Mouse (Mus musculus) spleen, adult 2 months (tissue): ENCODE measurements around the gene Cmtm2a. TPM values are rescaled to one million over a fixed set of nuclear protein-coding genes. Genes with fewer than 3 reads are reported as not detected.

Experiments
- DNase-seq, 2 experiments: peaks; one replicate each; pipeline versions ENCODE4 v3.0.0 to v3.0.0-alpha.2; 2012 to 2021; ENCODE audit warnings: low spot score in 2 of 2, low read depth in 1 of 2
- H3K27ac ChIP-seq: fragments of 200-500 bp; 2 replicates; pipeline ENCODE4 v1.5.1; 2012; ENCODE audit warnings: low read length, inconsistent platforms; ENCODE audit not compliant: insufficient read depth
- H3K27me3 ChIP-seq: fragments of 200-500 bp; 2 replicates; pipeline ENCODE4 v1.6.1; 2012; ENCODE audit warnings: mild to moderate bottlenecking, moderate library complexity, low read length, inconsistent platforms; ENCODE audit not compliant: control insufficient read depth, insufficient read depth
- H3K36me3 ChIP-seq: fragments of 200-500 bp; 2 replicates; pipeline ENCODE4 v1.6.1; 2012; ENCODE audit warnings: mild to moderate bottlenecking, low read length, inconsistent platforms; ENCODE audit not compliant: control insufficient read depth, insufficient read depth
- H3K4me1 ChIP-seq: fragments of 200-500 bp; 2 replicates; pipeline ENCODE4 v1.6.1; 2011; ENCODE audit warnings: inconsistent platforms; ENCODE audit not compliant: control insufficient read depth, insufficient read depth, insufficient read length
- H3K4me3 ChIP-seq: fragments of 200-500 bp; 2 replicates; pipeline ENCODE4 v1.5.1; 2011; ENCODE audit warnings: mild to moderate bottlenecking, inconsistent platforms; ENCODE audit not compliant: insufficient read depth, insufficient read length; ENCODE audit errors: extremely low read depth
- CTCF ChIP-seq: fragments of 200-500 bp; IDR thresholded peaks from 2 replicates; pipeline ENCODE4 v1.5.1; 2011; ENCODE audit warnings: mild to moderate bottlenecking, inconsistent platforms; ENCODE audit not compliant: insufficient read depth, insufficient read length, insufficient replicate concordance; ENCODE audit errors: extremely low read depth
- POLR2A ChIP-seq: fragments of 200-500 bp; IDR thresholded peaks from 2 replicates; pipeline ENCODE4 v1.6.1; 2011; ENCODE audit warnings: low read depth, low read length, inconsistent platforms
- WGBS: fragments of 180-500 bp; shearing (Covaris S2); methylation state at CpG from one replicate; pipeline ENCODE4 v1.1.7; 2018; 5-methylcytosine and 5-hydroxymethylcytosine counted together
- polyA plus RNA-seq: library from polyadenylated mRNA; depleted of rRNA; stranded (reverse); fragments of >200 nt; gene quantifications from 2 replicates; pipeline ENCODE4 v1.2.3, GENCODE M21; 2012; rRNA removed

Gene Cmtm2a
- polyA plus RNA-seq, 1 experiment, result not detected

- no peak for TF ChIP-seq POLR2A
- H3K36me3 ChIP-seq, result peaks cover 32% of the 10 kb centered on the region
- DNase-seq, result peak in 1 of 2 experiments; percentile 68
- peak overlapping the region; percentile 32; the same call in 1 of the 2 replicates for H3K4me3 ChIP-seq
- H3K4me1 ChIP-seq, result peaks cover 20% of the 10 kb centered on the region
- WGBS, result 12% methylated on average over 10 of the region's 10 CpGs
- no peaks in the 10 kb centered on the region for H3K27me3 ChIP-seq
- peak overlapping the region; percentile 86 for H3K27ac ChIP-seq
These were observed 53.5 kb downstream of the Cmtm2a start for GRCm38 (mm10) chr8:104239418-104239861.

DNA sequence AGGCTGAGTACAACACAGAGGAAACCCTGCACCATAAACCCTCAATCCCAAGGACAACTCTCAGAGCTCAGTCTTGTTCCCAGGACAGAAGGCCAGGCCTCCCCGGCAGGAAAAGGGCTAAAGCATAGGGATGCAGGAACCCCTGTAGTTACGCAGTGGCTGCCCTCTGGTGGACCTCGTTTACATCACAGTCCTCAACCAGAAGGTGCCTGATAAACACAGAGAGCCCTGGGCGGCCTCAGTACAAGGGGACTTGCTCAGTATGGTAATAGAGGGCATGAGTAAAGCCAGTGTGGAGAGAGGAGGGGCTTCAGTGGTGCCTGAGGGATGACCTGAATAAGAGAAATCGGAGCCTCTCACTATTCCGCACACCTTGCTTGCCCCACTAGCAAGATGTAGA, 58.4 kb downstream of the Cmtm2a start:
- Histone ChIP-seq H3K27me3 (no peaks in the 10 kb centered on the region), H3K36me3 (peaks cover 43% of the 10 kb centered on the region), H3K27ac (no peak overlapping the region), H3K4me1 (peaks cover 14% of the 10 kb centered on the region; the same call in 1 of the 2 replicates), H3K4me3 (no peak overlapping the region)
- WGBS, result 89% methylated on average over 6 of the region's 6 CpGs
- DNase-seq, result no peak
- TF ChIP-seq POLR2A, result no peak
- TF ChIP-seq CTCF, result no peak

GRCm38 (mm10) chr8:104232919-104233318, 60.1 kb downstream of the Cmtm2a start:
- H3K4me1 ChIP-seq, result peaks cover 3% of the 10 kb centered on the region; the same call in 1 of the 2 replicates
- 52% methylated on average over 5 of the region's 5 CpGs for WGBS
- H3K4me3 ChIP-seq, result no peak overlapping the region
- H3K27ac ChIP-seq, result peak overlapping the region; percentile 43
- no peaks in the 10 kb centered on the region for H3K27me3 ChIP-seq
- DNase-seq, result peak in 1 of 2 experiments; percentile 37
- TF ChIP-seq POLR2A (no peak), CTCF (no peak)
- H3K36me3 ChIP-seq, result peaks cover 51% of the 10 kb centered on the region

- no peak for TF ChIP-seq POLR2A
- 87% methylated on average over 4 of the region's 4 CpGs for WGBS
- H3K36me3 ChIP-seq, result peaks cover 53% of the 10 kb centered on the region
These were observed 60.9 kb downstream of the Cmtm2a start for GRCm38 (mm10) chr8:104232039-104232438.

More at GRCm38 (mm10) chr8:104232039-104232438, 60.9 kb downstream of the Cmtm2a start:
- no peak for DNase-seq
- H3K4me1 ChIP-seq, result peaks cover 3% of the 10 kb centered on the region; the same call in 1 of the 2 replicates
- no peak overlapping the region for H3K4me3 ChIP-seq
- H3K27ac ChIP-seq, result no peak overlapping the region
- no peaks in the 10 kb centered on the region for H3K27me3 ChIP-seq

Other genes starting within 250 kb of the Cmtm2a start
- 23.3 and 23.4 TPM in 2 replicates for gene Cdh5, start 191.6 kb downstream of the Cmtm2a start, polyA plus RNA-seq
- gene Bean1, start 122.7 kb downstream of the Cmtm2a start, polyA plus RNA-seq, result 0.63 and 0.72 TPM in 2 replicates
- 42.5 and 51.1 TPM in 2 replicates for gene Tk2, start 44.6 kb downstream of the Cmtm2a start, polyA plus RNA-seq
- 11.9 and 13.0 TPM in 2 replicates for gene Cklf, start 42.3 kb downstream of the Cmtm2a start, polyA plus RNA-seq
- not detected in 2 replicates for gene Gm45711, start 16.9 kb upstream of the Cmtm2a start, polyA plus RNA-seq
- gene Cmtm1, start 17.0 kb upstream of the Cmtm2a start, polyA plus RNA-seq, result not detected in 2 replicates
- not detected in 2 replicates for gene Gm11020, start 28.4 kb upstream of the Cmtm2a start, polyA plus RNA-seq
- gene Cmtm2b, start 29.0 kb upstream of the Cmtm2a start, polyA plus RNA-seq, result not detected in 2 replicates
- gene Cmtm3, start 46.2 kb upstream of the Cmtm2a start, polyA plus RNA-seq, result 96.3 and 106 TPM in 2 replicates
- gene Cmtm4, start 102.6 kb upstream of the Cmtm2a start, polyA plus RNA-seq, result 4.8 and 5.6 TPM in 2 replicates
- gene Dync1li2, start 149.9 kb upstream of the Cmtm2a start, polyA plus RNA-seq, result 8.4 and 8.6 TPM in 2 replicates
- 0.23 and 0.25 TPM in 2 replicates for gene Terb1, start 216.7 kb upstream of the Cmtm2a start, polyA plus RNA-seq
- 4.1 and 6.6 TPM in 2 replicates for gene Nae1, start 241.5 kb upstream of the Cmtm2a start, polyA plus RNA-seq
- 1.4 and 1.9 TPM in 2 replicates for gene Car7, start 241.5 kb upstream of the Cmtm2a start, polyA plus RNA-seq